Mouse (Mus musculus) frontal cortex, postnatal 25 days (tissue): ENCODE results near the gene Gm2888.
"Not testable (repeated sequence)": the region's sequence is repeated elsewhere in the genome, so short reads cannot be mapped to it uniquely, and the experiment has no call there.

Source experiments
- DNase-seq, 2 experiments: peaks; one replicate each; pipeline ENCODE4 v3.0.0; 2022; ENCODE audit warnings: low spot score in 2 of 2

Gene Gm2888

DNA sequence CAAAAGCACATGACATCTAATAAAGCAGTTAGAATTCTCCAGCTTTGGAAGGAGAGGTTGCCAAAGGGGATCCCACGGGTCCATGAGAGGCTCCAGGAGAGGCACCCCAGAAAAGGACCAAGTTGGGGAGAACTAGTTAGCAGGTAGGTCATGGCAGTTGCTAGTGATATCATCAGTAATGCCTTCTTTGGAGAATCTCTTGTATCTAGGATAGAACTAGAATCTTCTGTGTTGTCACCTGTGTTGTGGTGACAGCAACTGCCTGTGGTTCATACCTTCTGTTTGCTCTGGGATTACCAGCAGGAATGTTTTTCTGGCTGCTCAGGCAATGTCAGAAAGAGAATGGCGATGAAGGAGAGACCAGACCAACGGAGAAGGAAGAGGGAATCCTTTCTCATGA, at the start of gene Gm2888:
Gm2888 (plus strand) TSS at position 301 of the 400 bp plus-strand sequence.
- DNase-seq = not testable (repeated sequence)

DNA sequence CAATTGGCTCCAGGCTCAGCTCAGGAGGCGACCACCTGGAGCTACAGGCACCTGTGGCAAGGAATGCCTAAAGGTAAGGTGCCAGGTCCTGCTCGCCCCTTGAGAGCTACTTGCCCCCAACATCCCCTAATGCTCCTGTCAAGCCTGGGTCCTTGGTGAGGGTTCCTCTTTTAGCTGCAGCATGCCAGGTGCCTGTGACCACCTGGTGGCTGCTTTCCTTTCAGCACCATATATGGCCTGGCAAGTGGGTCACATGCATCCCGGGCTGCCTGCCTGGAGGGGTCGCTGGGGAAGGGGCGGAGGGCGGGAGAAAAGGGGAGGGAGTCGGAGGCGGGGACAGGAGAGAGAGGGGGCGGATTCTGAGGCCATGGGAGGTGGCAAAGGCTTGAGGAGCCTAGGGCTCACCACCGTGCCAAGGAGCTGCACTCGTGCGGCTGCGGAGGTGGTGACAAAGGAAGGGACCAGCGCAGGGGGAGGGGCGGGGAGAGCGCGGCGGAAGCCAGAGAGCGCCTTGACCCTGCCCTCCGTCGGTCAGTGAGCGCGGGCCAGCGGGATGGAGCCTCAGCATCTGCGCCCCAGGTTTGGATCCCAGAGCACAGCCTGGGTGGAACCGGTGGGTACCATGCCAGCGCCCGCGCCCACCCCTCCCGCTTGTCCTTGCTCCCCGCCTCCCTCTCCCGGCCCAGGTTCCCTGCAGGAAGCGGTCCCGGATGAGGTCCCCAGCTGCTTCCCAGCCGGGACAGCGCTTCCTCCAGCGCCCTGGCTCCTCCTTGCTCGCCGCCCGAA, 19.1 kb downstream of the Gm2888 start, which contains the start of gene Gm2897:
Gm2897 (plus strand) TSS at position 559 of the 786 bp plus-strand sequence.
- DNase-seq = not testable (repeated sequence)

DNA sequence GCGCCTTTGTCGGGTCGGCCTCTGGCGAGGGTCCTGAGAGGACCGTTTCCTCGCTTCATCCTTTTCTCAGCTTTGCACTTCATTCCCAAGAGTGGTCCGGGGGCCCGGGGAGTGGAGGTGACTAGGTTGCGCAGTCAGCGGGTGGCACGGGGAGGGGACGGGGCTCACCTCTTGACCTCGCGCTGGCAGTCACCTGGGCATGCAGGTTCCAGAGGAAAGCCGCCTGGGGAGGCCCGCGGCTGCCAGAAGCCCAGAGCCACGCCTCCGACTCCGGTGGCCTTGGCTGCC, 19.7 kb downstream of the Gm2888 start:
- peak in 1 of 2 experiments; percentile 2 for DNase-seq

GRCm38 (mm10) chr14:3050087-3050486, 20.3 kb downstream of the Gm2888 start:
- DNase-seq = not testable (repeated sequence)
